Mouse (Mus musculus) bone marrow macrophage, adult 2 months (primary cell): ENCODE measurements at regions not wholly inside any gene's neighbourhood (a gene's known extent, or its start where the extent isn't known, plus 50 kb on each side); places are given as distances from the start of the nearest gene placed in this dataset.

Experiments used
- CTCF ChIP-seq: IDR thresholded peaks from 2 replicates; pipeline ENCODE4 v1.5.1; 2012; ENCODE audit warnings: low read depth, mild to moderate bottlenecking, low read length, moderate library complexity
- POLR2A ChIP-seq: IDR thresholded peaks from 2 replicates; pipeline ENCODE4 v1.6.1; 2012; ENCODE audit warnings: mild to moderate bottlenecking, low read depth, low read length, borderline replicate concordance

DNA sequence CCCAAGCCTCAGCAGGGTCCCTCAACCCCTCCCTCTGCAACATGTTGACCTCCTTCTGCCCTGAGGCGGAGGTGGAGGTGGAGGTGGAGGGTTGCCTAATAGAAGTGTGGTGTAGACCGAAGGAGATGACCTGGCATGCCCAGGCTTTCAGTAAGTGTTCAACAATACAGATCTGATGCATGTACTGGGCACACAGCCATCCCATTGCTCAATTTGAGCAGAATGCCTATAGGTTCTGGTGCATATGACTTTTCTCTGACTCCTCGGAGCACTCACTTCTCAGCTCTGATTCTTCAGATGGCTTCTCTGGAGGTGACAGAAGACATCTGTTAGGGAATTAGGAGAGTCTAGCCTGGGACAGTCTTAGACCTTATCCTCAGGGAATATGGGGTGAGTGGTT, 130.4 kb downstream of the H2afy start:
- no peak for TF ChIP-seq CTCF
- TF ChIP-seq POLR2A = no peak
